Mouse (Mus musculus) embryonic stem cell, embryonic (primary cell): Measurements from ENCODE around the gene Wdr74.

ENCODE experiments used
- CTCF ChIA-PET, 4 experiments: fragments of 300-600 bp in 2 of 4; fragments of 350-600 bp in 2 of 4; sonication (Branson Sonifier 250); formaldehyde crosslinking; loops; one replicate each; lab custom pipeline; 2022; ENCODE audit warnings: inconsistent platforms in 2 of 4; lab: Charles Lee
- POLR2A ChIA-PET, 4 experiments: fragments of 300-600 bp in 2 of 4; fragments of 350-600 bp in 2 of 4; sonication (Branson Sonifier 250); formaldehyde crosslinking; loops; one replicate each; lab custom pipeline; 2022; ENCODE audit warnings: antibody characterized with exemption in 4 of 4, inconsistent platforms in 1 of 4; lab: Charles Lee

Wdr74 gene

DNA sequence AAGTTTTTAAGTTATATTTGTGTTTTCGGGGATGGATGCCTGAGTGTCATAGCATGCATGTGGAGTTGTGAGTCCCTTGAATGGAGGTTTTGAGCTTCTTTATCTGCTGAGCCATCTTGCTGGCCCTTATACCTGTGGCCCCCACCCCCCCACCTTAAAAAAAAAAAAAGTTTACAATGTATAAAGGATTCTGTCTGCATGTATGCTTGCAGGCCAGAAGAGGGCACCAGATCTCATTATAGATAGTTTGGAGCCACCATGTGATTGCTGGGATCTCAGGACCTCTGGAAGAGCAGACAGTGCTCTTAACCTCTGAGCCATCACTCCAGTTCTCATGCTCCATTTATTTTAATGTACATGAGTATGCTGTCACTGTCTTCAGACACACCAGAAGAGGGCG, 11.7 kb downstream of the Wdr74 start:
- ChIA-PET POLR2A (interaction anchor here in 3 of 4 experiments (0.5 to 31.6 kb wide), 22 partner anchors 9 to 219 kb away, joined by 3 to 1581 read pairs (median 4); partner anchors contain the start of genes Nxf1 (in 3 of the 3), Slc3a2 (in 3 of the 3), 1810009A15Rik (in 1 of the 3) and Eef1g (in 1 of the 3)), CTCF (interaction anchor here in 2 of 4 experiments (0.7 to 1.2 kb wide), 4 partner anchors 9 to 362 kb away, joined by 4 to 7 read pairs (median 4); partner anchors contain the start of gene Nxf1 (in 2 of the 2))

- CTCF ChIA-PET: interaction anchor here in 3 of 4 experiments (0.6 to 1.7 kb wide), 8 partner anchors 12 to 1699 kb away, joined by 3 to 10 read pairs (median 3); partner anchors contain the start of gene Tmem179b (in 1 of the 3)
- POLR2A ChIA-PET: interaction anchor here (0.5 to 15.6 kb wide), 56 partner anchors 8 to 1337 kb away, joined by 3 to 436 read pairs (median 12); partner anchors contain the start of genes 1700092M07Rik (in 3 of the 4), Slc3a2 (in 3 of the 4), Stx5a (in 3 of the 4) and Taf6l (in 3 of the 4)
These were observed 20.0 kb downstream of the Wdr74 start for GRCm38 (mm10) chr19:8755652-8756051.

- ChIA-PET CTCF (interaction anchor here in 2 of 4 experiments (0.9 to 1.7 kb wide), 6 partner anchors 10 to 41 kb away, joined by 3 to 10 read pairs (median 4); partner anchors contain the start of gene Tmem179b (in 1 of the 2)), POLR2A (interaction anchor here (0.5 to 15.6 kb wide), 140 partner anchors 8 to 1707 kb away, joined by 3 to 436 read pairs (median 5); partner anchors contain the start of genes Tmem179b (in 4 of the 4), 1700092M07Rik (in 3 of the 4), 1810009A15Rik (in 3 of the 4) and AC129217.1 (in 3 of the 4))
These were observed 21.2 kb downstream of the Wdr74 start, which contains the start of gene Nxf1 for GRCm38 (mm10) chr19:8756635-8757387. Gene Nxf1 (plus strand): TSS chr19:8757073.

DNA sequence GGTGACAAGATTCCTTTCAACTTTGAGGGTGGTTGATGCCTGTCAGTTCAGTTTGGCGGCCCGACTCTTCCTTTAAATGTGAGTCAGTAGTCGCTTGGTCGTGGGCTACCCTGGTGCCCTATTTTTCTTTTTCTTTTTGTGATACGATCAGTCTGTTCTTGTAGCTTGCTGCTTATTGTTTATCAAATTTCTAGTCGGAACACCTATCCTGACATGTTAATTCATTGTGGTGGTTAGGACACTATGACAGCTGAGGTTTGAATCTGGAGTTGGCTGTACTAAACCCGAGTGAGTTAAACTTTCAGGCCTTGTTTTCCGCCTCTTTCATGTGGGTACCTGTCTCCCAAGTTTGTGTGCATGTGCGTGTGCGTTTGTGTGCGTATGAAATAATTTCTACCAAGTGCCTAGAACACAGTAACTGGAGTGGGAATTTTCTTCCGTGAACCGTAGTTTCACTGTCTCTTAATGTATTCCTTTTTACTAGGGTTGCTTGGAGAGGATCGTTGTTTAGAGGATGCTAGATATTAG, 21.9 kb downstream of the Wdr74 start:
- ChIA-PET POLR2A (interaction anchor here (0.8 to 15.6 kb wide), 92 partner anchors 9 to 1516 kb away, joined by 3 to 436 read pairs (median 6); partner anchors contain the start of genes Tmem179b (in 4 of the 4), 1700092M07Rik (in 3 of the 4), Hnrnpul2 (in 3 of the 4) and Slc3a2 (in 3 of the 4)), CTCF (interaction anchor here in 3 of 4 experiments (0.6 to 1.2 kb wide), 4 partner anchors 10 to 389 kb away, joined by 4 to 8 read pairs (median 6); no protein-coding TSS in a partner anchor)

GRCm38 (mm10) chr19:8758899-8759298, 23.3 kb downstream of the Wdr74 start:
- ChIA-PET CTCF (no interaction called here), POLR2A (interaction anchor here in 3 of 4 experiments (0.5 to 15.6 kb wide), 22 partner anchors 9 to 1625 kb away, joined by 3 to 436 read pairs (median 49); partner anchors contain the start of genes Slc3a2 (in 3 of the 3), 1700092M07Rik (in 2 of the 3), Stx5a (in 2 of the 3) and Taf6l (in 2 of the 3))

DNA sequence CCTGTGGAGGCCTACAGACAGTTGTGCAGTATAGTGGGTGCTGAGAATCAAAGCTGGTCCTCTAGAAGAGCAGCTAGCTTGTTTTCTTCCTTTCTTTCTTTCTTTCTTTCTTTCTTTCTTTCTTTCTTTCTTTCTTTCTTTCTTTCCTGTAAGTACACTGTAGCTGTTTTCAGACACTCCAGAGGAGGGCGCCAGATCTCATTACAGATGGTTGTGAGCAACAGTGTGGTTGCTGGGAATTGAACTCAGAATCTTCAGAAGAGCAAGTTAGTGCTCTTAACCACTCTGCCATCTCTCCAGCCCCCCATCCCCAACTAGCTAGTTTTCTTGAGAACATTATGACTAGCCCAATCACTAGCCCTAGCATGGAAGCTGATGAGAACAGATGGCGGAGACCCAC, 25.1 kb downstream of the Wdr74 start:
- ChIA-PET POLR2A (interaction anchor here (0.6 to 15.6 kb wide), 37 partner anchors 10 to 1423 kb away, joined by 3 to 436 read pairs (median 4); partner anchors contain the start of genes Slc3a2 (in 3 of the 4), Taf6l (in 2 of the 4), Tmem179b (in 2 of the 4) and Tmem223 (in 2 of the 4)), CTCF (interaction anchor here in 3 of 4 experiments (0.5 to 1.3 kb wide), 10 partner anchors 10 to 1410 kb away, joined by 3 to 6 read pairs (median 4); partner anchors contain the start of genes Taf6l (in 2 of the 3) and Tmem223 (in 1 of the 3))

DNA sequence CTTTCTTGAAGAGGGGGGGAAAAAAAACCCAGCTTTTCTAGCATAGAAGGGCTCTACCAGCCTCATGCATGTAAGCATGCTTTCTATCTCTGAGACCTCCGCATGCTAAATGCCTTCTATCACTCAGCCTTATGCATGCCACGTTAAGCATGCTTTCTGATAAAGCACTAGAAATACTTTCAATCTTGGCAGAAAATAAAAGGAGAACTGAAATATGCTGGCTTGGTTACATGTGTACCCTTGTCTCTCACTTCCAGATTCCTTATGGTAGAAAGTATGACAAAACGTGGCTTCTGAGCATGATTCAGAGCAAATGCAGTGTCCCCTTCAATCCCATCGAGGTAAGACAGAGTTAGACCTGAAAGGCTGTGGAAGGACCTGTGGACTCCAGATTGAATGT, 27.6 kb downstream of the Wdr74 start:
- ChIA-PET CTCF (no interaction called here), POLR2A (interaction anchor here in 2 of 4 experiments (1.0 to 6.1 kb wide), 19 partner anchors 8 to 221 kb away, joined by 3 to 47 read pairs (median 4); partner anchors contain the start of genes Slc3a2 (in 2 of the 2), Tmem179b (in 2 of the 2), Tmem223 (in 2 of the 2) and 1810009A15Rik (in 1 of the 2))

- POLR2A ChIA-PET: interaction anchor here in 3 of 4 experiments (1.1 to 27.6 kb wide), 13 partner anchors 8 to 62 kb away, joined by 3 to 801 read pairs (median 10); partner anchors contain the start of genes Nxf1 (in 3 of the 3), Tmem179b (in 2 of the 3), Zbtb3 (in 2 of the 3) and 1700092M07Rik (in 1 of the 3)
- CTCF ChIA-PET: interaction anchor here in 1 of 4 experiments (0.6 kb wide), 1 partner anchor 82 kb away, joined by 6 read pairs; no protein-coding TSS in a partner anchor
These were observed 29.9 kb downstream of the Wdr74 start for GRCm38 (mm10) chr19:8765562-8765961.

DNA sequence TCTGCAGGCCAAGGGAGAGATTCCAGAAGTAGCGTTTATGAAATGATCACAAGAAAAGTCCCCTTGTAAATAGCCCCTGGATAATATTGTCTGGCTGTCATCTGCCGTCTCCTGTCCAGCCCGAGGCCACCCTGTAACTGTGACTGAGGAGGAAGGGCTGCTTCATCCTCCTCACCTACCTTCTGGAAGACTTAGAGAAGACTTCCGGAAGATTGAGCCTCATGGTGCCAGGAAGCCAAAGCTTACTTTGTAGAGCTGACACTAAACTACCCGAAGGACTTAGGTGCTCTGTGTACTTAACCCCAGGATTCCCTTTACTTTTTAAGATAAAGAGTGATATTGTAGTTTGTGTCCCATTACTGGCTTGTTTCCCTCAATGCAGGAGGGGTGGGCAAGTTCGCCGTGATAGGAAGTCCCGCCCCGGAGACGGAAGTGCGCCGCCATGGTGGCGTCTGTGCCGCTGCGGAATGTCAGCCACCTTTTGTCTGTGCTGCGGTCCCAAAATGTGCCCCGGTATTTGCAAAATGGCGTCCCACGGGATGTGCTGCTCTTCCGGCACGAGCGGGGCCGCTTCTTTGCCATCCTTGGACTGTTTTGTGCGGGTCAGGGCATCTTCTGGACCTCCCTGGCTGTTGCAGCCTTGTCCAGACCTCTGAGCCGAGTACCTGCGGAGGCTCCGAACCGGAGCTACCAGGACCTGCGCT, 35.1 kb downstream of the Wdr74 start, which contains the start of gene Tmem223:
Gene Tmem223, plus strand, starts transcription at position 430 of the 704 bp plus-strand sequence.
- CTCF ChIA-PET: interaction anchor here in 2 of 4 experiments (0.5 to 1.4 kb wide), 2 partner anchors 10 to 29 kb away, joined by 3 to 5 read pairs; no protein-coding TSS in a partner anchor
- POLR2A ChIA-PET: interaction anchor here (0.6 to 27.6 kb wide), 48 partner anchors 8 to 310 kb away, joined by 3 to 801 read pairs (median 6); partner anchors contain the start of genes 1810009A15Rik (in 3 of the 4), Eef1g (in 3 of the 4), Gm49416 (in 3 of the 4) and Nxf1 (in 3 of the 4)

GRCm38 (mm10) chr19:8772996-8773395, 37.4 kb downstream of the Wdr74 start:
- ChIA-PET CTCF (interaction anchor here in 2 of 4 experiments (0.6 kb wide), 2 partner anchors 26 to 1613 kb away, joined by 3 read pairs; no protein-coding TSS in a partner anchor), POLR2A (interaction anchor here (0.5 to 27.6 kb wide), 47 partner anchors 8 to 362 kb away, joined by 3 to 801 read pairs (median 17); partner anchors contain the start of genes Nxf1 (in 4 of the 4), Taf6l (in 4 of the 4), Slc3a2 (in 3 of the 4) and 1700092M07Rik (in 2 of the 4))

- ChIA-PET POLR2A (interaction anchor here (0.6 to 27.6 kb wide), 70 partner anchors 8 to 1832 kb away, joined by 3 to 801 read pairs (median 9); partner anchors contain the start of genes Nxf1 (in 4 of the 4), Taf6l (in 4 of the 4), Slc3a2 (in 3 of the 4) and Ttc9c (in 3 of the 4)), CTCF (interaction anchor here in 3 of 4 experiments (0.6 to 1.2 kb wide), 4 partner anchors 17 to 1613 kb away, joined by 3 read pairs; partner anchors contain the start of gene Nxf1 (in 1 of the 3))
These were observed 37.8 kb downstream of the Wdr74 start for GRCm38 (mm10) chr19:8773409-8773808.

DNA sequence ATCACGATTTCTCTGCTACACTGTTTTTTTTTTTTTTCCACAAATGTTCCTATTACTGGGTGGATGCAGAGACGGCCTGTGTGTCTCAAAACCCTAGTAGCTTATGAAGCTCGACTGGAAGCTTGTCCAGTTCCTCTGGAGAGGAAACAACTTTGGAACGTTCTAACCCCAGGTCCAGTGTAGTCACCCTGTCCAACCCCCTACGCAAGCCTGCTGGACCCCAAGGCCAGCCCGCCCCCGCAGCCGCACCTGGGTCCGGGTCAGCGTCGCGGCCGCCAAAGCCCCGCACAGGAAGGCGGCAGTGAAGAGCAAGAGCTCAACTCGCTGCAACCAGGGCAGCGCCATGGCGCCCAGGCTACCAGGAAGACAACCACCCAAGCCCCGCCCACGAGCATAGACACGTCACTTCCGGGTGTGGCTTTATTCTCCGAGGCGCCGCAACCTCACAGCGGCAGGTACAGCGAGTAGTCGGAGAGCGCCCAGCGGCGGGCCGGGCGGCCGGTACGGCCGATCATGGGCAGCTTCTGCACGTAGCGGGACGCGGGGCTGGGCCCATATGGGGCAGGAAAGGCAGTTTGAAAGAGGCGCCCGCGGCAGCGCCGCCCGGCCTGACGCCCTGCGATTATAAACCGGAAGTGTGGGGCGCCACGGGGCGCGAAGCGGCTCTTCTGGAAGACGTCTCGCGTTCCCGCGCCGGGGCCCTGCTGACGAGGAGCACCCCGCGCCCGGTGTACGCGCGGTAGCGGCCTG, 38.6 kb downstream of the Wdr74 start, which contains the start of gene Tmem179b:
Gene Tmem179b, minus strand, starts transcription at position 382 of the 750 bp plus-strand sequence.
- ChIA-PET CTCF (interaction anchor here in 3 of 4 experiments (0.6 to 2.5 kb wide), 8 partner anchors 14 to 100 kb away, joined by 3 to 9 read pairs (median 3); partner anchors contain the start of gene Nxf1 (in 1 of the 3)), POLR2A (interaction anchor here (0.5 to 27.6 kb wide), 110 partner anchors 9 to 1832 kb away, joined by 3 to 801 read pairs (median 6); partner anchors contain the start of genes Nxf1 (in 4 of the 4), Taf6l (in 4 of the 4), B3gat3 (in 3 of the 4) and Slc3a2 (in 3 of the 4))

DNA sequence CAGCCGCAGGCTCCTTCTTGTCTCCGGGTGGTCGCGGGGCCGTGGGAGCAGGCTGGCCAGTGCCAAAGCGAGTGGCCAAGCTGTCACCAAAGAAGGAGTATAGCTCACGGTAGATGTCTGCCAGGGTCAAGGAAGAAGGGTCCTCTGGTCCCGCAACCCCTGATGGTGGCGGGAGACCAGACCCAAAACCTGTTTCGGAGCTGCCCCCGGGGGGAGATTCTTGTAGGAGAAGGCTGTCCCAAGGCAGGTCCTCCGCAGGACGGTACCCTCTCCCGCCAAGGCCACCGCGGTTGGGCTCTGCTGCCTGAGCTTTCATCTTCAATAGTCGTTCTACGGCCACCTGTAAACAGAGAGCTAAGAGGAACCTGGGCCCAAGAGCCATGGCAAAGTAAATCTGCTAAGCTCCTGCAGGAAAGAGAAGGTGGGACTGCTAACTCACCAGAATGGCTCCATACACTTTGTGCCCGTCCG, 39.4 kb downstream of the Wdr74 start:
- CTCF ChIA-PET: interaction anchor here in 2 of 4 experiments (0.9 to 2.5 kb wide), 6 partner anchors 10 to 99 kb away, joined by 3 to 7 read pairs (median 4); partner anchors contain the start of gene Taf6l (in 1 of the 2)
- POLR2A ChIA-PET: interaction anchor here (0.7 to 27.6 kb wide), 82 partner anchors 10 to 308 kb away, joined by 3 to 801 read pairs (median 7); partner anchors contain the start of genes Nxf1 (in 4 of the 4), Taf6l (in 4 of the 4), B3gat3 (in 3 of the 4) and Slc3a2 (in 3 of the 4)
